Mouse (Mus musculus) ES-Bruce4 (cell line): ENCODE measurements at regions not wholly inside any gene's neighbourhood (a gene's known extent, or its start where the extent isn't known, plus 50 kb on each side); places are given as distances from the start of the nearest gene placed in this dataset.

Experiments
- CTCF ChIP-seq: IDR thresholded peaks from one replicate; pipeline ENCODE4 v1.8.1; 2011; ENCODE audit warnings: low read depth, low read length
- EP300 ChIP-seq: IDR thresholded peaks from 2 replicates; pipeline ENCODE4 v1.6.1; 2011; ENCODE audit warnings: low read depth, low read length; ENCODE audit not compliant: insufficient read depth
- POLR2A ChIP-seq: IDR thresholded peaks from one replicate; pipeline ENCODE4 v1.8.1; 2011; ENCODE audit warnings: low read length; ENCODE audit not compliant: insufficient read depth

GRCm38 (mm10) chr10:96486724-96487123 is 130.1 kb upstream of the Btg1 start:
- TF ChIP-seq CTCF (no peak), EP300 (no peak), POLR2A (no peak)
